Mouse (Mus musculus): ENCODE results near the gene Ncl.
A peak's percentile ranks its signal among the peaks of the same experiment; 100 is the strongest.

The Ncl gene

DNA sequence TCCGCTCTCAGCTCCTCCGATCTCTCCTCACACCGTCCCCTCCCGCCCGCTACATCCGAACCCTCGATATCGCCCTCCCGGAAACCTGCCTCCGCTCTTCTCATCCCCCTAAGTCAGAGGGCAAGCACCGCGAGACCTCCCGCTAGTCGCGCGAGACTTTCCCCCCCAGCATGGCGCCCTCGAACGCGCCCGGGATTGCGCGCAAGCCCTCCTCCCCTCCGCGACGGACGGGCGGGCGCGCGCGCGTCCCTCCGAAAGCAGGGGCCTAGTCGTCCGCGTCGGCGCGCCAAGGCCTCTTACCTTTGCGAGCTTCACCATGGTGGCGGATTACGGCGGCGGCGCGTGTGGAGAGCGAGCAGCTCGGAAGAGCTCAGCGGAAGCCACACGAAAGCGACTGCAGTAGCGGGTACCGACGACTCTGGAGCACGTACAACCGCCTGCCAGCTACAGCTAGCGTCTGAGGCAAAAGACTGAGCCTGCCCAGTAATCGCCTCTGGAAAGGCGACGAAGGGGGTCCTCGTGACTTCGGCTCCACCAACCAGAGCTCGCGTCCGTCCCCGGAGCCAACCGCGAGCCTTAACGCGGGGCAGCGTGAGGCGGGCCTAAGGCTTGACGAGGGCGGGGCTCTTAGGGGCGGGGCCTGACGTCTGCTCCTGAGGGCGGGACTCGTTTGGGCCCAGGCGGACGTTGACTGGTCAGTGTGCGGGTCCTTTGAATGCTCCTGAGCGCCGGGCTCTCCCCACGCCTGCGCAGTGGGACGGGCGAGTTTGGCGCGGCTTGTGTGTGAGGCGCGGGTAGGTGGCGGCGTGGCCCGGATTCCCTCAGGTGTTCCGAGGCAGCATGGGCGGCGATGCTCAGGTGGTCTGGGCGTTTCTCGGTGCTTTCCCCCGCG lies at the start of gene Ncl:
Ncl (minus strand) TSS at position 495 of the 892 bp plus-strand sequence.
- peak; percentile 99 for DNase-seq (ENCODE audit: low read depth, low spot score)

DNA sequence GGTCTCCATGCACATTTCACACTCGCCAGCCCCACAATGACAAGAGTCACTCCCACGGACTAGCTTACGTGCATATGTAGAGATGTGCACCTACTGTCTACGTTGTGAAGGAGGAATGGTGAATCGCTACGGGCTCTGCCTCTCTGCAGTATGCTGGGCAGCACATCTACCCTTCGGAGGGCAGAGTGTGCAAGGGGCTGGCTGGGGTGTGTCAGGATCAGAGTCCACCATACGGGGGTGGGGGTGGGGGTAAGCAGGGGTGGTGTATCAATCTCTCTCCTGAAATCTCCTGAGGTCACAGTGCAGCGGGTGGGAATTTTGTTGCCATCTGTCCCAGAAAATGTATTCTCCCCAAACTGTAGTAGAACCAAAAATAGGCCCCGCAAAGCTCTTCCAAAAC lies 49.3 kb upstream of the Ncl start:
- no peak for DNase-seq (ENCODE audit: low read depth, low spot score)

DNA sequence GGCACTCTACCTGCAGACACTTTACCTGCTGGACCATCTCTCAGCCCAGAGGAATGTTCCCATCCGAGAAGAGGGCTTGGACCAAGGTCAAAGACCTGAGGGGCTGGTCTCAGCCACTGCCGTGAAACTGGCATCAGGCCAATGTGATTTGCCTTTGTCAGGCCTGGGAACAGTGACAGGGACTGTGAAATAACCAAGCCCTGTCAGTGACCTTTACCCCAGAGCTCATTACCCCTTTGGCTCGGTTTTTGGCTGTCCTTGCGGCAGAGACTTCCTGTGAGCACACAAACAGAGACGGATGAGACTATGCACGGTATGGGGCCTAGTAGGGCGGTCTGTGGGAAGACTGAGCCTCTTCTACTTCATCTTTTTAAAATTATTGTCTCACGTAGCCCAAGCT lies 47.7 kb upstream of the Ncl start:
- no peak for DNase-seq (ENCODE audit: low read depth, low spot score)

- DNase-seq (ENCODE audit: low read depth, low spot score), result no peak
Measured at GRCm38 (mm10) chr1:86406313-86406712, 47.1 kb upstream of the Ncl start.

- DNase-seq (ENCODE audit: low read depth, low spot score), result peak; percentile 49
Measured at GRCm38 (mm10) chr1:86404834-86405233, 45.6 kb upstream of the Ncl start.

- DNase-seq (ENCODE audit: low read depth, low spot score), result no peak
Measured at GRCm38 (mm10) chr1:86400096-86400754, 41.0 kb upstream of the Ncl start.

DNA sequence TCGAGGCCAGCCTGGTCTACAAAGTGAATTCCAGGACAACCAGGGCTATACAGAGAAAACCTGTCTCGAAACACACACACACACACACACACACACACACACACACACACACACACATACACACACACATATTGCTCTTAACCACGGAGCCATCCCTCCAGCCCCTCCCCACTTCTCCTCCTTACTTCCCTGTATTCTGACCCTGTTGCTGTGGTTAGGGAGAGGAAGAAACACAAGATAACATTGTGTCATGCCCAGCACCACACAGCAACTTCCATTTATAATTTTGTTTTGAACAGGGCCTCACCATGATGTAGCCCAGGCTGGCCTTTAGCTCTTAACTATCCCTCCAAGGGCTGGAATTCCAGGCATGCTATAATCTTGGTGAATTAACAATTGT lies 40.1 kb upstream of the Ncl start:
- DNase-seq (ENCODE audit: low read depth, low spot score), result no peak

DNA sequence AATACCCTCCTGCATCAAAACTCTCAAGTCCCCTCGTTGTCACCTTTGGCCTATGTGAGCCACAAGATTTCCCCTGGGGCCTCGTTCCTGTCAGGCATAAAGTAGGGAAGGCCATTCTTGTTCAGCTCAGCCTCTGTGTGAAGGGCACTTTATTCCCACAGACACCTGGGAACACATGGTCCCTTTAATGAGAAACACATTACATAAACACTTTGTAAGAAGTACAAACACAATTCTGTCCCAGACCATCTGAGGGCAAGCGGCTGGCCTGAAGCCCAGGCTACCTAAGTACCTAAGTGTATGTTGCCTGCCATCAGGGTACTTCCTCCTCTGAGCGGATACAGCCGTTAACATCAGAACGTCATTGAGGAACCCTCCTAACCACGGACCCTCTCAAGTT lies 39.0 kb upstream of the Ncl start:
- DNase-seq (ENCODE audit: low read depth, low spot score), result no peak

- no peak for DNase-seq (ENCODE audit: low read depth, low spot score)
Measured at GRCm38 (mm10) chr1:86397621-86398020, 38.4 kb upstream of the Ncl start.

DNA sequence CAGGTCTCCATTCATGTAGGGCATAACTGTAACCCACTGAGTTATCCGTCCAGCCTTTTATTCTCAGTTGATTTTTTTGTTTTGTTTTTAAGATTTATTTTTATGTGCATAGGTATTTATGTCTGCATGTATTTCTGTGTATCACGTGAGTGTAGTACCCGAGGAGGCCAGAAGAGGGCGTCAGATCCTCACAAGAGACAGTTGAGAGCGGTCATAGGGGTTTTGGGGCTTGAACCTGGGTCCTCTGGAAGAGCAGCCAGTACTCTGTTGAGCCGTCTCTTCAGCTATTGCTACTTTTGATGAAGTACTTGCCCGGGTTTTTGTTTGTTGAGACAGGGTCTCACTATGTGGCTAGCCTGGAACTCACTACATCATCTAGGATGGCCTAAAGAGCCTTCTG lies 36.7 kb upstream of the Ncl start:
- DNase-seq (ENCODE audit: low read depth, low spot score), result peak; percentile 41

DNA sequence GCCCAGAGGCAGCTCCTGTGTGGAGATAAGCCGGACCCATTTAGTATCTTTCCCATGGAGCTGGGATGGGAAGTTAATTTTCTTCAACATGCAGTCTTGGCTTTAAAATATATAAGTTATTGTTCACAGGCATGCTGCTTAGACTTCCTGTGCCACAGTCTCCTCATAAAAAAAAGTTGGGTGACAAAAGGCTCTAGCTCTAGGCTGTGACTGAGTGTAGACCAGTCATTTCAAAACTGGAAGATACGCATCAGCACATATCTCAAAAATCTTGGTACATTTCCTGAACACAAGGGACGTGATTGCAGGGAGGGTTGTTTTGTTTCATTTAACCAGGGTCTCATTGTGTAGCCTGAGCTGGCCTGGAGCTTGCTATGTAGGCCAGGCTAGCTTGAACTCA lies 35.0 kb upstream of the Ncl start:
- DNase-seq (ENCODE audit: low read depth, low spot score), result peak; percentile 73

- no peak for DNase-seq (ENCODE audit: low read depth, low spot score)
Measured at GRCm38 (mm10) chr1:86393219-86393618, 34.0 kb upstream of the Ncl start.

- no peak for DNase-seq (ENCODE audit: low read depth, low spot score)
Measured at GRCm38 (mm10) chr1:86391425-86391824, 32.2 kb upstream of the Ncl start.

DNA sequence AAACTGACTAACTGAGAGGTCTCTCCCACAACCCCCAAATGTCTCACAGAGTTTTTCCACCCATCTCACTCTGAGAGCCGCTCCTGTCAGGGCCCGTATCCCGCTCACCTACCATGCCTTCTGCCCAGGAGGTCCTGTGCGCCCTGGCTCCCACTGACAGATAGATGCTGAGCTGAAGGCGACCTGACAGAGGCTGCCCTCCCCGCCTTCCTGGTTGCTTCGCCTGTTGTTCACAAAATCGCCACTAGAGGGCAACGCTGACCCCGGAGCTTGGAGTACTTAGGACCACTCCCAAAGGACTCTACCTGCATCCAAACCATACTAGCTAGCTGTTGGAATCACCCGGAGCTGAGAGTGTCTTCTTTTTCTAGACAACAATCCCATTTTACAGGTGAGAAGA lies 30.0 kb upstream of the Ncl start:
- DNase-seq (ENCODE audit: low read depth, low spot score), result peak; percentile 80

DNA sequence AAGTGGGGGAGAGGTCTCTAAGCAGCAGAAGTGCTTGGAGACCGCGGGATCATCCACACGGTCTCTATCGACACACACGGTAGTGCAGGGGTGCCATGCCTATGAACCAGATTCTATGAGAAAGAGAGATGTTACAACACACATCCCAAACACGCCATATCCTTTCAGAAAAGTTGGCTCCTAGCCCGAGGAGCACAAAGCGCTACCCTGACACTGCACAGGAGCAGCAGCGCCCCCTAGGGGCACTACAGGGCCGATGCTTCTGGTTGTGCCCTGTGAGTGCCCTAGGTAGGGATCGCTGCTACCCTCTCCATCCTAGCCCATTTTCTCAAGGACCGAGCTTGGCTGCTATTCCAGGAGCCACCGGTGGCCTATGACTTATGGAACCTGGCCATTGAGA lies 21.8 kb upstream of the Ncl start:
- DNase-seq (ENCODE audit: low read depth, low spot score), result peak; percentile 78

- no peak for DNase-seq (ENCODE audit: low read depth, low spot score)
Measured at GRCm38 (mm10) chr1:86379161-86379569, 20.0 kb upstream of the Ncl start.

GRCm38 (mm10) chr1:86378662-86379061 lies 19.5 kb upstream of the Ncl start:
- no peak for DNase-seq (ENCODE audit: low read depth, low spot score)

DNA sequence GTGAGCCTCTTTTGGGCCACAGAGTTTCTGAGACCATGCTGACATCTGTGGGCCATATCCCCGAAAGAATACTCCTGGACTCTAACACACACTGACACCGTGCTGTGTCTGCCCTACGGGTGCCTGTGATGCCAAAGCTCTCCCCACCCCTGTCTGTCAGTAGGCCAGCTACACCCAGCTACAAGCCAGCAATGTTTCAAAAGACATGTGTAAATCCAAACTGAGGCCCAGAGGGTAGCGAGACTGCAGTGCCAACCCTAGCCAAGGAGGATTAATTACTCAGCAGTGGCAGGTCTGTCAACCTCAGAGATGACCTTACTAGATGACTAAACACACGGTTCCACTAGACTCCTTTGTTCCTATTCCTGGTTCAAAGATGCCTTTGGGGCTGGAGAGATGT lies 17.2 kb upstream of the Ncl start:
- no peak for DNase-seq (ENCODE audit: low read depth, low spot score)

GRCm38 (mm10) chr1:86371997-86372396 lies 12.8 kb upstream of the Ncl start:
- peak; percentile 67 for DNase-seq (ENCODE audit: low read depth, low spot score)

- DNase-seq (ENCODE audit: low read depth, low spot score), result no peak
Measured at GRCm38 (mm10) chr1:86368086-86368485, 8.9 kb upstream of the Ncl start.

- DNase-seq (ENCODE audit: low read depth, low spot score), result peak; percentile 76
Measured at GRCm38 (mm10) chr1:86363671-86364070, 4.5 kb upstream of the Ncl start.

DNA sequence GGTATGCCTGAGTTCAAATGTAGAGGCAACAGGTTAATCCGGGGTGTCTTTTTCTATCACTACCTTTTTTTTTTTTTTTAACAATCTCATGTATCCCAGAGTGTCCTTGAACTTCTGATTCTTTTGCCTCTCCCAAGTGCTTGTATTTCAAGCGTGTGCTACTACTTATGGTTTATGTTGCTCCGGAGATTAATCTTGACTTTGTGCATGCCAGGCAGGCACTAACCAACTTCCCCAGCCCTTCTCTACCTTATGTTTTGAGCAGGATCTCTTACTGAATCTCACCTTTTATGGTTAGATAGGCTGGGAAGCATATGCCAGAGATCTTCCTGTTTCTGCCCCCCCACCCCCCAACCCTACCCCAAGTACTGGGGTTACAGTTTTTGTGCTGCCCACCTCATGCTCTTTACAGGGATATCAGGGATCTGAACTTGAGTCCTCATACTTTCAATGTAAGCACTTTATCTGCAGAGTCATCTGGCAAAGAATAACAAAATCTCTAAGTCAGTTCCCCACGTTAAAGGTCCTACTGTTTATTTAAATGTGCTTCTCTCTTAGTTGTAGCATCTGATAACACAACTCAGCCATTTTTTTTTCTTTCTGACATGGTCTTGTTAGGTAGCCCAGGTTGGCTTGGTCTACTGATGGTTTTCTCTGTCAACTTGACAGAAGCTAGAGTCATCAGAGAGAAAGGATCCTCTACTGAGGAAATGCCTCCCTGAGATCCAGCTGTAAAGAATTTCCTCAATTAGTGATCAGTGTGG lies 2.8 kb upstream of the Ncl start:
- no peak for DNase-seq (ENCODE audit: low read depth, low spot score)
